Mouse (Mus musculus) kidney, adult 2 months (tissue): ENCODE measurements around the gene Dnaja1. TPM values are rescaled to one million over a fixed set of nuclear protein-coding genes. Genes with fewer than 3 reads are reported as not detected.

ENCODE experiments used
- DNase-seq: peaks from one replicate; pipeline ENCODE4 v3.0.0; 2021
- H3K27ac ChIP-seq: fragments of 200-500 bp; 2 replicates; pipeline ENCODE4 v1.5.1; 2012; ENCODE audit warnings: low read depth, low read length, control low read depth, inconsistent platforms; ENCODE audit not compliant: insufficient read depth
- H3K27me3 ChIP-seq: fragments of 200-500 bp; replicated peaks from 2 replicates; pipeline ENCODE4 v1.6.1; 2012; ENCODE audit warnings: mild to moderate bottlenecking, moderate library complexity, low read length, inconsistent platforms; ENCODE audit not compliant: control insufficient read depth, insufficient read depth
- H3K36me3 ChIP-seq: fragments of 200-500 bp; 2 replicates; pipeline ENCODE4 v1.6.1; 2012; ENCODE audit warnings: mild to moderate bottlenecking, moderate library complexity, low read length, inconsistent platforms; ENCODE audit not compliant: control insufficient read depth, insufficient read depth
- H3K4me1 ChIP-seq: fragments of 200-500 bp; 2 replicates; pipeline ENCODE4 v1.6.1; 2011; ENCODE audit warnings: low read length; ENCODE audit not compliant: control insufficient read depth, insufficient read depth
- H3K4me3 ChIP-seq: fragments of 200-500 bp; 2 replicates; pipeline ENCODE4 v1.5.1; 2011; ENCODE audit warnings: mild to moderate bottlenecking, low read depth, low read length, control low read depth; ENCODE audit not compliant: insufficient read depth
- CTCF ChIP-seq: fragments of 200-500 bp; conservative IDR thresholded peaks from 2 replicates; pipeline ENCODE4 v1.5.1; 2011; ENCODE audit warnings: low read depth, mild to moderate bottlenecking, control low read depth, low read length, moderate library complexity, mixed read lengths; ENCODE audit not compliant: insufficient read depth, insufficient read length
- POLR2A ChIP-seq: fragments of 200-500 bp; IDR thresholded peaks from one replicate; pipeline ENCODE4 v1.6.1; 2011; ENCODE audit warnings: low read depth, low read length, control low read depth
- WGBS: fragments of 180-500 bp; shearing (Covaris S2); methylation state at CpG from one replicate; pipeline ENCODE4 v1.1.7; 2018; 5-methylcytosine and 5-hydroxymethylcytosine counted together
- polyA plus RNA-seq: library from polyadenylated mRNA; depleted of rRNA; stranded (reverse); fragments of >200 nt; gene quantifications from 2 replicates; pipeline ENCODE4 v1.2.3, GENCODE M21; 2012

The Dnaja1 gene
- polyA plus RNA-seq, 1 experiment, result 23.1 TPM

DNA sequence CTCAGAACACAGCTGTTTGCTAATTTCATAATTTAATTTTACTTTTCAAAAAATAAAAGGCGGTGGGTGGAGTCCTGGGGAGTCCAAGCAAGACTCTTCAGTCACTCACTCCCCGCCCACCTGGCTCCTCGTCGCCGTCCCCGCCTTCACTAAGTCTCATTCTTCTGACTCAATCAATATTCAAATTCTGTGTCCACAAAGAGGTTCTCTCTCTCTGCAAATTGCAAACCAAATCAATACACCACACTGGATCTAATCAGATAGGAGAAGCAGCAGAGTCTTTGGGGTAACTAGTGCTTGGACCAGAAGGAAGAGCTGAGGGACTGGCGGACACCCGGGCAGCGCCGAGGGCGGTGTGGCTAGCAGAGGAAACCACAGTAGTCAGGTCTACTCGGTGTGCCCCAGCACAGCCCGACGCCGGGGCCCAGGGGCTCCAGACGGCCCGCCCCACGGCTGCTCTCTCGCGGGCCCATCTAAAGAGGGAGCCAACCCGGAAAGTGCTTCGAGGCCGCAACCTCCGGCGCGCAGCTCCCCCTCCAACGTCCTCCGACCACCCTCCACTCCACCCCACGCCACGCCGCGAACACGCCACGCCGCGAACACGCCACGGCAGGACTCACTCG is 35.3 kb downstream of the Dnaja1 start:
- Histone ChIP-seq H3K27me3 (no peaks in the 10 kb centered on the region), H3K4me3 (peak overlapping the region; percentile 98), H3K4me1 (no peaks in the 10 kb centered on the region), H3K36me3 (peaks cover 8% of the 10 kb centered on the region; the same call in 1 of the 2 replicates), H3K27ac (peak overlapping the region; percentile 67; the same call in 1 of the 2 replicates)
- DNase-seq, result no peak
- whole genome bisulfite sequencing, result under 1% methylated on average over 39 of the region's 39 CpGs
- TF ChIP-seq POLR2A, result no peak
- TF ChIP-seq CTCF, result no peak

DNA sequence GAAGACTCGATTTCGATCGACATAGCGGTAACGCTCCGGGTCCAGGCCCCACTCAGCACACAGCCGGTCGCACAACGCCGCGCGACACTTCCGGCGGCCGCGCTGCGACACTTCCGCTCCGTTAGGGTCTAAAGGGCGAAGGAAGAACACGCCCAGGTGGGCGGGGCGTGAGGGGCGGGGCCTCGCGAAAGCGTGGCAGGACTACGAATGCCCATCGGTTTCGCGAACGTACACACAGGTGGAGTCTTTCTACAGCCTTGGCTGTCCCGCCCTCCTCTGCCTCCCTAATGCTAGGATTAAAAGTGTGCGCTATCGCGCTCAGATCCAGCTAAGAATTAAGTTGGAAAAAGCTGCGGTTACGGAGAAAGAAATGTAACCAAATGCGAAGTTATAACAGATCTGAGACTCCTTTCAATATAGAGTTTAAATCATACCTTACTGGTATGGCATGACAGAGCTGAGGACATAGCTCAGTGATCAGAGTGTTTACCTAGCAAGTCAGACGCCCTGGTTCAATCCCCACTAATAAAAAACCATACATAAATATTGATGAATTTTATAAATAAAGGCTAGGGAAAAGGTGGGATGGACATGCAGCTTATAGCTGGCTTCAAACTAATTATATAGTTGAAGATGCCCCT is 36.0 kb downstream of the Dnaja1 start, which contains the start of gene Smu1:
Gene Smu1, minus strand, starts transcription at position 144 of the 641 bp plus-strand sequence.
- no peaks in the 10 kb centered on the region for H3K4me1 ChIP-seq
- under 1% methylated on average over 40 of the region's 40 CpGs for WGBS
- H3K27ac ChIP-seq, result peak within 1 kb of the TSS; percentile 67; the same call in 1 of the 2 replicates
- peak within 1 kb of the TSS; percentile 98 for H3K4me3 ChIP-seq
- DNase-seq, result peak; percentile 98
- H3K36me3 ChIP-seq, result peaks cover 4% of the 10 kb centered on the region; the same call in 1 of the 2 replicates
- H3K27me3 ChIP-seq, result no peaks in the 10 kb centered on the region; the same call in 1 of the 2 replicates
- TF ChIP-seq CTCF, result no peak
- TF ChIP-seq POLR2A, result peak; percentile 20

DNA sequence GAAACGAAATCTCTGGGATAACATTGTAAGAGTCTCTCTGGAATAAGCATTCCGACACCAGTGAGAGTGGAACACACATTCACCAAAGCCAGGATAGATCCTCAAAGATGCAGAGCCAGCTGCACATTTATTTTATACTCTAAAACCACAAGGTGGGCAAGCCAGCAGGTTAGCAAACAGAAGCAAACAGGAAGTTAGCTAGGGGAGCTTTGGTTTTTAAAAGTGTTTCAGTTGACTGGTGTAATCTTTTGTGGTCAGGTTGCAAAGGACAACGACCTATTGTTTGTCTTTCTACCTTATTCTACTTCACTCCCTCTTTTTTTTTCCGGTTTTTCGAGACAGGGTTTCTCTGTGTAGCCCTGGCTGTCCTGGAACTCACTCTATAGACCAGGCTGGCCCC is 37.9 kb downstream of the Dnaja1 start:
- TF ChIP-seq CTCF (no peak), POLR2A (no peak)
- Histone ChIP-seq H3K27me3 (no peaks in the 10 kb centered on the region; the same call in 1 of the 2 replicates), H3K4me1 (no peaks in the 10 kb centered on the region), H3K4me3 (no peak overlapping the region), H3K36me3 (no peaks in the 10 kb centered on the region), H3K27ac (no peak overlapping the region)
- no peak for DNase-seq
- WGBS, result 53% methylated on average over 5 of the region's 5 CpGs

DNA sequence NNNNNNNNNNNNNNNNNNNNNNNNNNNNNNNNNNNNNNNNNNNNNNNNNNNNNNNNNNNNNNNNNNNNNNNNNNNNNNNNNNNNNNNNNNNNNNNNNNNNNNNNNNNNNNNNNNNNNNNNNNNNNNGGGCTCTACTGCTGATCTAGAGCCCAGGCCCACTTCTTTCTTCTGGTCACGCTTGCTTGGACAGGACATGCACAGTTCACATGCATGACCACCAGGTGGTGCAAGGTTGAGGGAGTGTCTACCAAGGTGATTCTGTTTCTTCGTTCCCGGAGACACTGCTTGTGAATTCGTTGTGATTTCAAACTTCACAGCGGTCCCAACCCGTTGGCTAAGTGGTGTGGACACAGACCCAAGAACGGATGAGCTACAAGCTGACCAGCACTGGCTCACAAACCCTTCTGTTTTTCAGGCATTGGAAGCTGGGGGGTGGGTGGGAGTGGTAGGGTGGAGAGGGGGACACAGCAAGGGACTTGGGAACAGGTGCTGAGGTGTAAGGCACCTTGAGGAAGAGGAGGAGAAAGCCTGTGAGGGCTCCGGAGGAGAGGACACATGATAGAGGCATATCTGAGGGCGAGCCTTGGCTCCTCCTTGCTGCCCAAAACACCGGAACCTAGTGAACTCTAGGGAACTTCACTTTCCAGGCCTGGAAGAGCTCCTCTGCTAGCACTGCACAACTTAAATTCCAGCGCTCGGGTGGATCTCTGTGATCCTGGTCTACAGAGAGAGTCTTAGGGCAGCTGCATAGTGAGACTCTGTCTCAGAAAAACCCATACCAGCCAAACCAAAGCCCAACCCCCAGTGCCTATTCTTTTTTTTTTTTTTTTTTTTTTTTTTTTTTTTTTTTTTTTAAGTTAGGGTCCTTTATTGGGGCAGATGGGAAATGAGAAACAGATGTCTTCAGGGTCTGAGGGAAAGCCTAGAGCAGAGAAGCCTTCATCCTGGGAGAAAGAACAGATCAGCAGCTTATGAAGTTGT is 52.6 kb downstream of the Dnaja1 start:
- Histone ChIP-seq H3K4me3 (peak overlapping the region; percentile 35; the same call in 1 of the 2 replicates), H3K36me3 (no peaks in the 10 kb centered on the region), H3K27ac (no peak overlapping the region), H3K4me1 (peaks cover 11% of the 10 kb centered on the region), H3K27me3 (no peaks in the 10 kb centered on the region)
- 10% methylated on average over 12 of the region's 12 CpGs for WGBS
- DNase-seq, result peak; percentile 87
- TF ChIP-seq POLR2A (no peak), CTCF (peak; percentile 98)

DNA sequence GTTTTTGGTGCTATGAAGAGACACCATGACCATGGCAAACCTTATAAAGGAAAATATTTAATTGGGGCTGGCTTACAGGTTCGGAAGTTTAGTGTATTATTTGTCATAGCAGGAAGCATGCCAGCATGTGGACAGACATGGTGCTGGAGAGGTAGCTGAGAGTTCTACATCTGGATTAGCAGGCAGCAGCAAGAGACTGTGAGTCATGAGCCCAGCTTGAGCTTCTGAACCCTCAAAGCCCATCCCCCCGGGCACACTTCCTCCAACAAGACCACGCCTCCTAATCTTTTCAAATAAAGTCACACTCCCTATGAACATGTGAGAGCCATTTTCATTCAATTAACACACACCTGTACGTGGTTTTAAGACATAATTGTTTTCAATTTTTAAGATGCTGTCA is 54.5 kb downstream of the Dnaja1 start:
- peaks cover 11% of the 10 kb centered on the region for H3K4me1 ChIP-seq
- no peak overlapping the region for H3K4me3 ChIP-seq
- H3K36me3 ChIP-seq, result no peaks in the 10 kb centered on the region
- no peak for TF ChIP-seq CTCF
- TF ChIP-seq POLR2A, result no peak
- DNase-seq, result no peak
- WGBS, result 80% methylated on average over 4 of the region's 4 CpGs
- no peak overlapping the region for H3K27ac ChIP-seq
- H3K27me3 ChIP-seq, result no peaks in the 10 kb centered on the region

- Histone ChIP-seq H3K36me3 (no peaks in the 10 kb centered on the region), H3K27me3 (no peaks in the 10 kb centered on the region), H3K4me3 (no peak overlapping the region), H3K27ac (no peak overlapping the region), H3K4me1 (peaks cover 11% of the 10 kb centered on the region)
- WGBS, result 63% methylated on average over 2 of the region's 2 CpGs
- DNase-seq, result no peak
- TF ChIP-seq CTCF (no peak), POLR2A (no peak)
Measured at GRCm38 (mm10) chr4:40777116-40777515, 55.2 kb downstream of the Dnaja1 start.
